Mouse (Mus musculus): Measurements from ENCODE around the gene Pml. TPM values are rescaled to one million over a fixed set of nuclear protein-coding genes. Genes with fewer than 3 reads are reported as not detected.
"Not testable (repeated sequence)": the region's sequence is repeated elsewhere in the genome, so short reads cannot be mapped to it uniquely, and the experiment has no call there.

Gene Pml
- polyA plus RNA-seq, 1 experiment: 71.3 TPM

GRCm38 (mm10) chr9:58272855-58273254 lies 23.3 kb upstream of the Pml start:
- no peak overlapping the region for H3K4me3 ChIP-seq (ENCODE audit: insufficient read depth, low read length)
- H3K4me1 ChIP-seq (ENCODE audit: control insufficient read depth, insufficient read depth, low read length): peaks cover 68% of the 10 kb centered on the region
- H3K27ac ChIP-seq (ENCODE audit: insufficient read depth, low read depth, low read length): no peak overlapping the region
- TF ChIP-seq CTCF (IDR thresholded peaks at IDR 0.05; ENCODE audit: low read depth, low read length) (no peak), POLR2A (IDR thresholded peaks at IDR 0.05; ENCODE audit: borderline replicate concordance, low read depth, low read length) (no peak)

- Histone ChIP-seq H3K4me1 (ENCODE audit: control insufficient read depth, insufficient read depth, low read length) (peaks cover 73% of the 10 kb centered on the region), H3K4me3 (ENCODE audit: insufficient read depth, low read length) (no peak overlapping the region), H3K27ac (ENCODE audit: insufficient read depth, low read depth, low read length) (no peak overlapping the region)
- TF ChIP-seq CTCF (IDR thresholded peaks at IDR 0.05; ENCODE audit: low read depth, low read length) (no peak), POLR2A (IDR thresholded peaks at IDR 0.05; ENCODE audit: borderline replicate concordance, low read depth, low read length) (no peak)
These were observed 22.5 kb upstream of the Pml start for GRCm38 (mm10) chr9:58272068-58272541.

GRCm38 (mm10) chr9:58271551-58271950 lies 22.0 kb upstream of the Pml start:
- Histone ChIP-seq H3K4me1 (ENCODE audit: control insufficient read depth, insufficient read depth, low read length) (peaks cover 79% of the 10 kb centered on the region), H3K27ac (ENCODE audit: insufficient read depth, low read depth, low read length) (peak overlapping the region; percentile 22; the same call in 1 of the 2 replicates)
- H3K4me3 ChIP-seq (ENCODE audit: insufficient read depth, low read length): not testable (repeated sequence)

GRCm38 (mm10) chr9:58271109-58271508 lies 21.5 kb upstream of the Pml start:
- H3K27ac ChIP-seq (ENCODE audit: insufficient read depth, low read depth, low read length): peak overlapping the region; percentile 33; the same call in 1 of the 2 replicates
- no peak overlapping the region for H3K4me3 ChIP-seq (ENCODE audit: insufficient read depth, low read length)
- TF ChIP-seq POLR2A (IDR thresholded peaks at IDR 0.05; ENCODE audit: borderline replicate concordance, low read depth, low read length): no peak
- TF ChIP-seq CTCF (IDR thresholded peaks at IDR 0.05; ENCODE audit: low read depth, low read length): no peak
- peaks cover 76% of the 10 kb centered on the region for H3K4me1 ChIP-seq (ENCODE audit: control insufficient read depth, insufficient read depth, low read length)

DNA sequence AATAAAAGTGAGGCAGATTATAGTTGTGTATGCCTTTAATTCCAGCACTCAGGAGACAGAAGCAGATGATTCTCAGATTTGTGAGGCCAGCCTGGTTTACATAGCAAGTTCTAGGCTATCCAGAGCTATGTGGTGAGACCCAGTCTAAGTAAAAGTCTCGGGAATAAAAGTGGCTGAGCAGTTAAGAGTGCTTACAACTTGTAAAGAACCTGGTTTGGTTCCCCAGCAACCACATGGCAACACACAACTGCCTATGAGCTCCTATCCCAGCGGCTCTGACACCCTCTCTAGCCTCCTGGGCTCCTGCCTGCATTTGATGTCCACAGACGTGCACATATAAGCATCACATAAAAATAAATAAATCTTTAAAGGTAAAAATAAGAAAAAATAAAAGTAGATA lies 20.5 kb upstream of the Pml start:
- Histone ChIP-seq H3K4me3 (ENCODE audit: insufficient read depth, low read length) (no peak overlapping the region), H3K4me1 (ENCODE audit: control insufficient read depth, insufficient read depth, low read length) (peaks cover 80% of the 10 kb centered on the region), H3K27ac (ENCODE audit: insufficient read depth, low read depth, low read length) (0 out of 2 replicates have a peak overlapping the region, but pooled peaks have one; percentile 13)
- TF ChIP-seq POLR2A (IDR thresholded peaks at IDR 0.05; ENCODE audit: borderline replicate concordance, low read depth, low read length) (no peak), CTCF (IDR thresholded peaks at IDR 0.05; ENCODE audit: low read depth, low read length) (no peak)

GRCm38 (mm10) chr9:58268384-58269313 lies 19.1 kb upstream of the Pml start:
- H3K27ac ChIP-seq (ENCODE audit: insufficient read depth, low read depth, low read length): peak overlapping the region; percentile 20
- TF ChIP-seq POLR2A (IDR thresholded peaks at IDR 0.05; ENCODE audit: borderline replicate concordance, low read depth, low read length): no peak
- TF ChIP-seq CTCF (IDR thresholded peaks at IDR 0.05; ENCODE audit: low read depth, low read length): peak; percentile 81
- peaks cover 70% of the 10 kb centered on the region for H3K4me1 ChIP-seq (ENCODE audit: control insufficient read depth, insufficient read depth, low read length)
- no peak overlapping the region for H3K4me3 ChIP-seq (ENCODE audit: insufficient read depth, low read length)

DNA sequence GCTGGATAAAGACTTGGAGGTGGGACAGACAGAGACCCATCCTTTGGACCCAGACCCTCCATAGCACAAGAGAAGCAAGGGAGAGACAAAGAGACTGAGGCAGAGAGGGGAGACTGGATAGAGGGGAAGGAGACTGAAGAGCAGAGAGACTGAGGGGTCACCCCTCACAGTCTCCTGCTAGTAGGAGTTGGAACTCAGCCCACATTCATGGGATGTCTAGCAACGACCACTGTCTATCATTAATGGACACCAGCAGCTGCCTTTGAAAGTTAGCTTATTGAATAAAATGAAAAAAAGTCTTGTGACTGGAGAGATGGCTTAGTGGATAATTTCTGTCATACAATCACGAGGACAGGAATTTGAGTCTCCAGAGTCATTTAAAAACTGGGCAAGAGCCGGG lies 17.5 kb upstream of the Pml start:
- TF ChIP-seq CTCF (IDR thresholded peaks at IDR 0.05; ENCODE audit: low read depth, low read length) (no peak), POLR2A (IDR thresholded peaks at IDR 0.05; ENCODE audit: borderline replicate concordance, low read depth, low read length) (no peak)
- Histone ChIP-seq H3K27ac (ENCODE audit: insufficient read depth, low read depth, low read length) (peak overlapping the region; percentile 91), H3K4me1 (ENCODE audit: control insufficient read depth, insufficient read depth, low read length) (peaks cover 54% of the 10 kb centered on the region), H3K4me3 (ENCODE audit: insufficient read depth, low read length) (peak overlapping the region; percentile 45)

GRCm38 (mm10) chr9:58266571-58267011 lies 17.0 kb upstream of the Pml start:
- peak overlapping the region; percentile 91 for H3K27ac ChIP-seq (ENCODE audit: insufficient read depth, low read depth, low read length)
- H3K4me1 ChIP-seq (ENCODE audit: control insufficient read depth, insufficient read depth, low read length): peaks cover 50% of the 10 kb centered on the region
- H3K4me3 ChIP-seq (ENCODE audit: insufficient read depth, low read length): peak overlapping the region; percentile 45
- TF ChIP-seq POLR2A (IDR thresholded peaks at IDR 0.05; ENCODE audit: borderline replicate concordance, low read depth, low read length) (no peak), CTCF (IDR thresholded peaks at IDR 0.05; ENCODE audit: low read depth, low read length) (no peak)

DNA sequence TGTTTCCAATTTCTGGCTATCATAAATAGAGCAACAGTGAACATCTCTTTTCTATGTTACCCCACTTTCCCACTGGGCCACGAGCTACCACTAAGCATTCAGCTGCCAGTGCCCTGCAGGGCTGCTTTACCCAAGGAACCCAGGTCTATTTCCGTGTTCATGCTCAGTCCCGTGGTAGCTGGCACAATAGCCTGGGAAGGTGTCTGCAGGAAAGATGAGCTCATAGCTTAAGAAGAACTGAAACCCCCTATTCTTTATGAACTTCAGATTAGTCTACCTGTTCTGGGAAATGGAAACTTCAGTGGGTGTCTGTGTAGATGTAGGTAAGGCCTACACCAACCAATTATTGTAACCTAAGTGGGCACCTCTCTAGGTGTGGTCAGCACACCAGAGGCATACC lies 15.8 kb upstream of the Pml start:
- TF ChIP-seq POLR2A (IDR thresholded peaks at IDR 0.05; ENCODE audit: borderline replicate concordance, low read depth, low read length) (no peak), CTCF (IDR thresholded peaks at IDR 0.05; ENCODE audit: low read depth, low read length) (no peak)
- Histone ChIP-seq H3K4me1 (ENCODE audit: control insufficient read depth, insufficient read depth, low read length) (peaks cover 40% of the 10 kb centered on the region), H3K27ac (ENCODE audit: insufficient read depth, low read depth, low read length) (no peak overlapping the region), H3K4me3 (ENCODE audit: insufficient read depth, low read length) (no peak overlapping the region)

DNA sequence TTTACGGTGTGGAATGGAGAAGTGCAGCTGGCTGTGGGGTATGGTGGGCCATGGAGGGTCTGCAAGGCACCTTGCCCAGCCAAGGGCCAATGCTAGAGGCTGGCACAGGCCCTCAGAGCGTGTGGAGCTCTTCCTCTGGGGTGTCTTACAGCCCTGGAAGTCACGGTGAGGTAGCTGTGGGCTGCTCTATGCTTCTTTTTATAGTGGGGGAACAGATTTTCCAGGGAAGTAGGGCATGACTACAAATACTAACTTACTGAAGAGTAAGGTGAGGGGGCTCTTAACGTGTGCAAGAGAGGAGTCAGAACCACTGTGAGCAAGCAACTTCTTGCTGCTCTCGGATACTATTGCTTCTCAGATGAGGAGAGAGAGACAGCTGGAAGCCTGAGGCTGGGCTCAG lies 12.9 kb upstream of the Pml start:
- H3K4me3 ChIP-seq (ENCODE audit: insufficient read depth, low read length): no peak overlapping the region
- H3K4me1 ChIP-seq (ENCODE audit: control insufficient read depth, insufficient read depth, low read length): peaks cover 22% of the 10 kb centered on the region
- no peak for TF ChIP-seq CTCF (IDR thresholded peaks at IDR 0.05; ENCODE audit: low read depth, low read length)
- TF ChIP-seq POLR2A (IDR thresholded peaks at IDR 0.05; ENCODE audit: borderline replicate concordance, low read depth, low read length): no peak
- H3K27ac ChIP-seq (ENCODE audit: insufficient read depth, low read depth, low read length): no peak overlapping the region

Measured in bone marrow macrophage, adult 2 months (primary cell).